Mouse (Mus musculus) inflammation-experienced regulatory T-cells, adult 16 weeks (primary cell): ENCODE data around the gene 2310003L06Rik. TPM values are rescaled to one million over a fixed set of nuclear protein-coding genes. Genes with fewer than 3 reads are reported as not detected.

Source experiments
- polyA plus RNA-seq: library from polyadenylated mRNA; unstranded; fragments of 100-300 nt; shearing (Covaris generic); gene quantifications from one replicate; pipeline ENCODE4 v1.2.1, GENCODE M21; 2017

2310003L06Rik gene
- 0.24 TPM for polyA plus RNA-seq

DNA sequence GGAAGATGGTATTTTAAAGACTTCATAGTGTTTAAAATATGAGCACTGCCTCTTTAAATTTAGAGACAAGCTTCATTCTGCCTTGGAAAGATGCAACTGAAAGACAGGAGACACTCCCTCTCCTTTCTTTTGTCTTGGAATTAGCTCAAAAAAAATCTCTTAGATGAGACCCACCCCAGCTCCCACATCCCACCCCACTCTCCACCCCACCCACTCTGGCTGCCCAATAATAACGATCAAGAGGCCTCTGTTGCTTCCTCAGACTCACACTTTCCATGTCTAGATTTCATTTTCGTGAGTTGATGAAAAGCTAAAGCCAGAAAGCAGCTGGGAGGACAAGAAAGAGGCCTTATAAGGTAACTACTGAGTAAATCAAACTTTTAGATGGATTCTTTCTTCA lies at the start of gene 2310003L06Rik, which contains the start of gene Gm28434:
Gene 2310003L06Rik, plus strand, starts transcription at position 259 of the 400 bp plus-strand sequence.
Gene Gm28434, plus strand, starts transcription at position 317 of the 400 bp plus-strand sequence.

DNA sequence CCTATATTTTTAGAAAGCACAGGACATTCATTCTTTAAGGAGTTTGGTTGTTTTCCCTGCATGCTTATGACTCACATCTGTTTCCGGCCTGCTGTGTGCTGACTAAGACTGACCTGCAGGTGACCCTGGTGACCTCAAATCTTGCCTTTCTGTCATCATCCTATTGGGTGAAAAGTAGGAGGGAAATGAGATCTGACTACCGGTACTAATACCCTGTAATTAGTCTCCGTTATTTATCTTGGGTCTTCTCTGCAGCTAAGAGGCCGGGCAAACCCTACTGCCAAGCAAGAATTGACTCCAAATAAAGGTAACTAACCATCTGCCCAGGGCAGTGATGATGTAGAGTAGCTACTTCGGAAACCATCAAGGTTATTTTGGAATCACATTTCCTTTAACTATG lies 43.9 kb upstream of the 2310003L06Rik start, which contains the start of gene Csn3:
Gene Csn3, plus strand, starts transcription at position 208 of the 400 bp plus-strand sequence.

DNA sequence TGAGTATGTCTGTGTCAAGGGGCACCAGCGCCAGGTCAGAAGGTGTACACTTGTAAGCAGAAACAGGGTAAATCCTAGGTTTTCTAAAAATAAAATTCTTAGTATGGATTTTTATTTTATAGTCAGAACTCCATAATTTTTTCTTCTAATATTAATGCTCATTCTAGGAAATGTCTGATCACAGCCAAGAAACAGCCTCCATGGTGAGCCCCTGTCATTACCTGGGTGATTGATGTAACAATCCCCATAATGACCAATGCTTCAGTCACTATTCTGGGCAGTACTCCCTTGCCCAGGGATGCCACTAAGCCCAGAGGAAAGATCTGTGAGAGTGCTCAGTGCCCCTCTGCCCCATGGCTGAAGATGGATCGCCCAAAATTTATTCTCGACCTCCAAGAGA lies 9.9 kb downstream of the 2310003L06Rik start, which contains the start of gene Cabs1:
Gene Cabs1, plus strand, starts transcription at position 301 of the 400 bp plus-strand sequence.

DNA sequence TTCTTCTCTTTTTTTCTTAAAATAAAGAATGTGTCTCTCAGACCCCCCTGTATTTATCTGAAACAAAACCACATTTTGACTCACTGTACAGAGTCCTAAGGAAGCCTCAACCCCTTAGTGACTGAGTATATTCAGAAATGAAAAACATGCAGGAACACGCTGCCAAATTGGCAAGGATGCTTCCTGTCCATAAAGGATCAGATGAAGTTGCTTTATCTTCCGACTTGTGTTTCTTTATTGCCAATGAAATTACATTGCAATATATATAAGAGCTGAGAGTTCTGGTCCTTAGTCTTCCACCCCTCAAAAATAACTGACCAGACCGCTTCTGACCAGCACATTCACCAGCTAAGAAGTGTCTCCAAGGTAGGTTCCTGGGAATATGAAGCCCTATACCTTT lies 33.0 kb downstream of the 2310003L06Rik start, which contains the start of gene Smr3a:
Gene Smr3a, plus strand, starts transcription at position 301 of the 400 bp plus-strand sequence.

Other genes with a start within 250 kb of the 2310003L06Rik start
- not detected for gene Csn1s2a, start 194.9 kb upstream of the 2310003L06Rik start, polyA plus RNA-seq
- gene Csn1s2b, start 161.4 kb upstream of the 2310003L06Rik start, polyA plus RNA-seq, result not detected
- gene Prr27, start 143.8 kb upstream of the 2310003L06Rik start, polyA plus RNA-seq, result not detected
- not detected for gene Odam, start 84.4 kb upstream of the 2310003L06Rik start, polyA plus RNA-seq
- gene Csn3, start 43.9 kb upstream of the 2310003L06Rik start, polyA plus RNA-seq, result not detected
- not detected for gene Gm28434, start 58 bp downstream of the 2310003L06Rik start, polyA plus RNA-seq
- not detected for gene Cabs1, start 10.0 kb downstream of the 2310003L06Rik start, polyA plus RNA-seq
- not detected for gene Smr3a, start 33.1 kb downstream of the 2310003L06Rik start, polyA plus RNA-seq
- not detected for gene Smr2, start 117.1 kb downstream of the 2310003L06Rik start, polyA plus RNA-seq
- gene Gm11116, start 142.1 kb downstream of the 2310003L06Rik start, polyA plus RNA-seq, result not detected
- not detected for gene Gm11115, start 184.6 kb downstream of the 2310003L06Rik start, polyA plus RNA-seq